Mouse (Mus musculus) gastrocnemius, postnatal 10 days (tissue): ENCODE measurements around the gene Atp2b2. TPM values are rescaled to one million over a fixed set of nuclear protein-coding genes. Genes with fewer than 3 reads are reported as not detected.

Experiments used
- DNase-seq: peaks from one replicate; pipeline ENCODE4 v3.0.0; 2021; ENCODE audit warnings: mixed read lengths
- microRNA-seq, 2 experiments: library from miRNA; unstranded; fragments of <30 nt; microRNA quantifications; one replicate each; pipeline ENCODE4 v1.2.0; 2021
- total RNA-seq, 2 experiments: library from RNA; stranded (reverse); gene quantifications; 2 replicates each; pipeline ENCODE4 v1.2.3; 2021

Atp2b2 gene
- total RNA-seq, 2 experiments from 2014 or later, result 0.82 to 0.84 TPM

GRCm38 (mm10) chr6:113712718-113713117, 329.7 kb downstream of the Atp2b2 start:
- DNase-seq, result no peak

DNA sequence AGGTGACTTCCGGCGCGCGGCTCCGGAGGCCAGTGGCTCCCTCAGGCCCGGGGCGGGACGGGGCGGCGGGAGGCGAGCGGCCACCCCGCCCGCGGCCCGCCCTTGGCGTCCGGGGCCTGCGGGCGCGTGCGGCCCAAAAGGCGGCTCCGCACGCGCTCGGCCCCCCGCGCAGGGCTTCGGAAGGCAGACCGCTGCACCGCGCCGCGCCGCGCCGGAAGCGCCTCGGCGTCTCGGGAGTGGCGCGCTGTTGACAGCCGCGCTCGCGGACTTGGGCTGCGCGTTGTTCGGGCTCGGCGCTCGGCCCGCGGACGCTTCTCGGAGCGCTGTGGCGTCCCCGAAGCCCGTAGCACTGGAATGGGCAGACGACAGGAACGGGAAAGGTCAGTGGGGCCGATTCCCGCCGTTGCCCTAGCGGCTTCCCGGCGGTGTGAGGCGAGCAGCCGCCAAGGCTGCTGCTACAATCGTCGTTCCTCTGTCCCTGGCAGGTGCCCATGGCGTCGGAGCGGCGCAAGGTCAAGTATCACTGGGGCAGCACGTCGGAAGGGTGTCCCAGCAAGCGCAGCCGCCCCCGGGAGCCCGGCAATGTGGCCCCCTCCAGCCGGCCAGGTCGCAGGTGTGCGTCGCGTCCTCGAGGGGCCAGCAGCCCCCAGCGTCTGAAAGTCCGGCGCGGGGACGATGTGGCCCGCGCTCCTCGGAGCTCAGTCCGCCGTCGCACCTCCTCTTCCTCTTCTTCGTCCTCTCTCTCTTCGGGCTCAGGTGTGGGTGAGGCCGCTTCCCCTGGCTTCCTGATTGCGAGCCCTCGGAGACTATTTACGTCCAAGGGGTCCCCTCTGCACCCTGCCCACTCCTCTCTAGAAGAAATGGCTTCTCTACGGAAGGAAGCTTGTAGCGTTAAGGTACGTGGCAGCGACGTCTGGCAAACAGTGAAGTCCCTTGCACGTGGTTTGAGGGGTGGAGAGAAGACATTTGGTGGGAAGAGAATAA, 344.9 kb downstream of the Atp2b2 start:
- DNase-seq, result no peak

- peak; percentile 93 for DNase-seq
These were observed 345.7 kb downstream of the Atp2b2 start, which contains the start of gene Tatdn2 for GRCm38 (mm10) chr6:113696582-113697221. Gene Tatdn2, plus strand, starts transcription at chr6:113697050.

DNA sequence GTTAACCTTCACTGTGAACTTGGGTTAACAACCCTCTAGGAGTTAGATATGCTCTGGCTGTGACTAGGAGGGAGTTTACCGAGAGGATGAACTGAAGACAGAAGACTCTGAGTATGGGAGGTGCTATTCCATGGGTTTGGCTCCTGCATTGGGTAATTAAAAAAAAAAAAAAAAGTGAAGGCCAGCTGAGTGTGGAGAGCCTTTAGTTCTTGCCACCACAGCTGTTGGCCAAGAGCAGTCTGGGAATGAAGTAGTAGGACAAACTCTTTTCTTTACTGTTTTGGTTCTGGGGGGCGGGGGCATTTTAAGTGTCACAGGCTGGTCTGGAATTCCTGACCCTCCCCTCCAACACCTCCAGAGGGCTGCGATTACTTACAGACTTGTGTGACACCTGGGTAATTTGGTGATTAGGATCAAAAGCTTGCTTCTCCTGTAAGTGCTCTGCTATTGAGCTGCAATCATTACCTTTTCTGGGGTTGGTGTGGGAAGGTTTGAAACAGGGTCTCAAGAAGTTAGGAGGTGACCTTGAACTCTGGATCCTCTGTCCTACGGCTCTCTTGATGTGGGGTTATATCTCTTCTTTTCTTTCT, 346.6 kb downstream of the Atp2b2 start:
- DNase-seq, result no peak

GRCm38 (mm10) chr6:113695203-113695602, 347.2 kb downstream of the Atp2b2 start:
- no peak for DNase-seq

Small RNA genes lying within 50 kb of the gene (microRNA-seq; reads per million reads assigned to microRNA genes)
- 0.75 to 0.95 reads per million in 2 experiments for gene Mir7042

Other genes with a start within 250 kb of the Atp2b2 start
- gene Slc6a11, start 88.6 kb upstream of the Atp2b2 start, total RNA-seq, result under 1 TPM; 0.52 to 0.61 TPM
- under 1 TPM; 0.75 to 0.87 TPM for gene Slc6a1, start 240.0 kb upstream of the Atp2b2 start, total RNA-seq